Mouse (Mus musculus) G1E (cell line): ENCODE results near the gene Neb.

Experiments used
- CTCF ChIP-seq: IDR thresholded peaks from 2 replicates; pipeline ENCODE4 v1.5.1; 2012; ENCODE audit warnings: low read depth, low read length, inconsistent platforms, mixed read lengths
- GATA1 ChIP-seq: IDR thresholded peaks from 2 replicates; pipeline ENCODE4 v1.6.1; 2012; ENCODE audit warnings: borderline replicate concordance, low read length, inconsistent platforms, mixed read lengths
- POLR2AphosphoS5 ChIP-seq: IDR thresholded peaks from 2 replicates; pipeline ENCODE4 v1.6.1; 2012; ENCODE audit warnings: low read depth, low read length, inconsistent platforms; ENCODE audit not compliant: insufficient replicate concordance
- TAL1 ChIP-seq: conservative IDR thresholded peaks from 2 replicates; pipeline ENCODE4 v1.6.1; 2012; ENCODE audit warnings: low read depth, low read length, inconsistent platforms, mixed read lengths

GRCm38 (mm10) chr2:52248316-52248826 is 129.9 kb downstream of the Neb start:
- TF ChIP-seq CTCF (no peak), TAL1 (no peak), POLR2AphosphoS5 (no peak), GATA1 (no peak)
